Mouse (Mus musculus): ENCODE data around the gene Phox2a.

Gene Phox2a

GRCm38 (mm10) chr7:101837606-101838471, 19.7 kb downstream of the Phox2a start, which contains the start of gene Inppl1:
Gene Inppl1 (minus strand): TSS chr7:101838229.
- peak; percentile 41 for DNase-seq (ENCODE audit: low read depth, low spot score)

- DNase-seq (ENCODE audit: low read depth, low spot score), result no peak
Observed at GRCm38 (mm10) chr7:101844186-101844585, 26.1 kb downstream of the Phox2a start.

GRCm38 (mm10) chr7:101847934-101848333, 29.8 kb downstream of the Phox2a start:
- no peak for DNase-seq (ENCODE audit: low read depth, low spot score)

- DNase-seq (ENCODE audit: low read depth, low spot score), result no peak
Observed at GRCm38 (mm10) chr7:101851689-101852088, 33.6 kb downstream of the Phox2a start.

- no peak for DNase-seq (ENCODE audit: low read depth, low spot score)
Observed at GRCm38 (mm10) chr7:101852846-101853245, 34.7 kb downstream of the Phox2a start.

GRCm38 (mm10) chr7:101853816-101854215, 35.7 kb downstream of the Phox2a start:
- DNase-seq (ENCODE audit: low read depth, low spot score), result no peak

- DNase-seq (ENCODE audit: low read depth, low spot score), result no peak
Observed at GRCm38 (mm10) chr7:101857094-101857493, 39.0 kb downstream of the Phox2a start, which contains the start of gene Folr2. Gene Folr2 (minus strand): TSS chr7:101857194.

GRCm38 (mm10) chr7:101858362-101858761, 40.2 kb downstream of the Phox2a start:
- no peak for DNase-seq (ENCODE audit: low read depth, low spot score)

- no peak for DNase-seq (ENCODE audit: low read depth, low spot score)
Observed at GRCm38 (mm10) chr7:101860978-101861377, 42.9 kb downstream of the Phox2a start.

GRCm38 (mm10) chr7:101862291-101862690, 44.2 kb downstream of the Phox2a start:
- DNase-seq (ENCODE audit: low read depth, low spot score), result no peak

GRCm38 (mm10) chr7:101863415-101863814, 45.3 kb downstream of the Phox2a start, which contains the start of gene Anapc15:
Gene Anapc15 (plus strand): TSS chr7:101863715.
- DNase-seq (ENCODE audit: low read depth, low spot score), result no peak

GRCm38 (mm10) chr7:101866491-101867265, 48.6 kb downstream of the Phox2a start:
- no peak for DNase-seq (ENCODE audit: low read depth, low spot score)

- no peak for DNase-seq (ENCODE audit: low read depth, low spot score)
Observed at GRCm38 (mm10) chr7:101867482-101867881, 49.4 kb downstream of the Phox2a start.

GRCm38 (mm10) chr7:101868241-101869162, 50.4 kb downstream of the Phox2a start:
- no peak for DNase-seq (ENCODE audit: low read depth, low spot score)

GRCm38 (mm10) chr7:101869163-101869500, 51.0 kb downstream of the Phox2a start:
- no peak for DNase-seq (ENCODE audit: low read depth, low spot score)

GRCm38 (mm10) chr7:101870629-101871028, 52.5 kb downstream of the Phox2a start, which contains the start of gene Folr1:
Gene Folr1 (minus strand): TSS chr7:101870788.
- no peak for DNase-seq (ENCODE audit: low read depth, low spot score)

GRCm38 (mm10) chr7:101871296-101871695, 53.2 kb downstream of the Phox2a start:
- no peak for DNase-seq (ENCODE audit: low read depth, low spot score)
